Mouse (Mus musculus) left cerebral cortex, postnatal 4 days (tissue): ENCODE measurements around the gene 1600014C10Rik. TPM values are rescaled to one million over a fixed set of nuclear protein-coding genes. Genes with fewer than 3 reads are reported as not detected.
A peak's percentile ranks its signal among the peaks of the same experiment; 100 is the strongest.

ENCODE experiments used
- DNase-seq: peaks from one replicate; pipeline ENCODE4 v3.0.0-alpha.2; 2022
- intact Hi-C: fragments of 180-260 bp; cut with DNase I; formaldehyde crosslinking; loops from one replicate; pipeline ENCODE4 v1.15.1; 2025
- total RNA-seq, 2 experiments: library from RNA; stranded (reverse); gene quantifications; 2 replicates each; pipeline ENCODE4 v1.2.3; 2021

The 1600014C10Rik gene
- total RNA-seq, 2 experiments from 2014 or later, result 15.5 to 16.5 TPM

- intact Hi-C loops, result no loop called here
- no peak for DNase-seq
Measured at GRCm38 (mm10) chr7:38212651-38213062, 29.6 kb downstream of the 1600014C10Rik start.

DNA sequence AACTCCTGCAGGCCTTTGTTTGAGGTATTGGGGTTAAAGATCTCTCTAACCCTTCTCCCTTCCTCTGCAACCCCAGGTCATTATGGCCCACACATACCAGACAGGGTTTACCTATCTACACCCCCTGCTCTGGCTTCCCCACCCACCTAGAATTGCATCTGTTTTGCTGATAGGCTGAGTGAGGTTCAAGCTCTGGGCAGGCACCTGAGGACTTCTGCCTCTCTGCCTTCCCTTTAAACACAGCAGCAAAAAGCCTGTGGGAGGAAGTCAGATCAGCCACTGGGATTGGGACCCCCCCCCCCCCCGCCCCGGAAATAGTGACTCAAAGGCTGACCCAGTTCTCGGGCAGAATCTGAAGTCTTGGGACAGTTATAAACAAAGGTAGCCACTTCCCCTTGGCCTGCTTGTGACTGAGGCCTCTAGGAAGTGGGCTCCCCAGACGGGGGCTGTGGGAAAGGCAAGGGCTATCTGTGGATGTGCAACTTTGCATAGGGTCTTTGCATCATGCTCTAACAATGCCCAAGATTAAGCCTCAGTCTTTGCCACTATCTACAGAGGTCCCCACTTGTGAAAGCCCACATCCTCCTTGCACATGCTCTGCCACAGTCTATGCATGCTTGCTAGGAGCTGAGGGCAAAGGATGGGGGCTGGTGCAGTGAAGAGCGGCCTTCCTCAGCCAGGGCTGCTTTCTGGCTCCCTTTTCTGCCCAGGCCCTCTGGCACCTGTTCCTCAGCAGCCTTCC, 31.6 kb downstream of the 1600014C10Rik start:
- intact Hi-C loops, result no loop called here
- DNase-seq, result no peak

DNA sequence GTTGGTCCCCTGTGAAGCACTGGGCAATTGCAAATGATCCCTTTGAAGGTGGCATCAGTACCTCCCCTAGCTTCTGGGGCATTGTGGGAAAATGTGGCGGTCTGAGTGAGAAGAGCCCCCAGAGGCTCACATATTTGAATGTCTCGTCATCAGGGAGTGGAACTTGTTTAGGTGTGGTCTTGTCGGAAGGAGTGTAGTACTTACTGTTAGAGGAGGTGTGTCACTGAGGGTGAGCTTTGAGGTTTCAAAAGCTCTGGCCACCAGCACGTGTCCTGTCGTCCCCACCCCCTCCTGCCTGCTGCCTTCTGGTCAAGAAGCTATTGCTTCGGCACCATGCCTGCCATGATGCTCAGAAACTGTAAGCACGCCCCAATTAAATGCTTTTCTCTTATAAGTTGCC, 32.3 kb downstream of the 1600014C10Rik start:
- no peak for DNase-seq
- intact Hi-C loops, result no loop called here

- intact Hi-C loops, result no loop called here
- no peak for DNase-seq
Measured at GRCm38 (mm10) chr7:38215697-38216096, 32.7 kb downstream of the 1600014C10Rik start.

- intact Hi-C loops, result no loop called here
- peak; percentile 83 for DNase-seq
Measured at GRCm38 (mm10) chr7:38217417-38218171, 34.6 kb downstream of the 1600014C10Rik start.

GRCm38 (mm10) chr7:38218631-38219367, 35.8 kb downstream of the 1600014C10Rik start:
- peak; percentile 76 for DNase-seq
- intact Hi-C loops, result no loop called here

DNA sequence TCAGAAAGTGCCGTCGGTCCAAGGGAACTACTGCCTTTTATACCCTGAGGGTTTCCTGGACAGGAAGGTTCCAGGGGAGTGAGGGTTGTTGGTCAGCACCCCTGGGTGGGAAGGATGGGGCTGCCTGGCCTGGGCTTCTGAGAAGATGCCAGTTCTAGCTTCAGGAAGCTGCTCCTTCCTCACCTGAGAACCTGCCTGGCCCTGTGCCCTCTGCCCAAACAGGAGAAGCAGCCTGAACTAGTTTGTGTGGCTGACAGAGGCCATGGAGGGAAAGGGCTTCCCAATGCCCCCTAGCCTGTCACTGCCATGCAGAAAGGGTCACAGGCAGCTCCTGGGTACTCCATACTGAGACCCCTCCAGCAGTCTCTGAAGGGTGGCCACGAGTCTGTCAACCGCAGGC, 36.5 kb downstream of the 1600014C10Rik start:
- intact Hi-C loops, result no loop called here
- DNase-seq, result no peak

DNA sequence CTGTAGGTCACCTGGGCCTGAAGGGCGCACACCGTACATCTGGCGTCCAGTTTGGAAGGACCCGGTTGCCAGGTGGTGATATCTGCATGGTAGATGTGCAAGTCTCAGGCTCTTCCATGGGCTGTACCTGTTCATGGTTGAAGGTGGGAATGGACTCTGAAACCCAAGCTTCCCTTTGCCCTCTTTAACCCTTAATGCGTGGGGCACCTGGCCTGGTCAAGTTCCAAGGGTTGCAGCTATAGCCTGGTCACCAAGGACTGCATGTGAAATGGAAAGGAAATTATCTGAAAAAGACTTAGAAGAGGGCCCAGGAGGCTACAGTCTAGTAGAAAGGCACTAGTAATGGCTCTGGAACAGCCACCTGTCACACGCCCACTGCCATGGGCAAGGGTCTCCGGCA, 37.8 kb downstream of the 1600014C10Rik start:
- no peak for DNase-seq
- intact Hi-C loops, result no loop called here

GRCm38 (mm10) chr7:38224577-38225369, 41.8 kb downstream of the 1600014C10Rik start:
- DNase-seq, result no peak
- intact Hi-C loops, result no loop called here

GRCm38 (mm10) chr7:38226226-38226625, 43.2 kb downstream of the 1600014C10Rik start:
- no peak for DNase-seq
- intact Hi-C loops, result no loop called here

- DNase-seq, result peak; percentile 77
- intact Hi-C loops, result no loop called here
Measured at GRCm38 (mm10) chr7:38227181-38227899, 44.3 kb downstream of the 1600014C10Rik start.

- intact Hi-C loops, result no loop called here
- DNase-seq, result peak; percentile 83
Measured at GRCm38 (mm10) chr7:38227900-38228298, 44.9 kb downstream of the 1600014C10Rik start, which contains the start of gene Plekhf1. Gene Plekhf1, minus strand, starts transcription at chr7:38228016.

- DNase-seq, result no peak
- intact Hi-C loops, result no loop called here
Measured at GRCm38 (mm10) chr7:38228329-38228728, 45.3 kb downstream of the 1600014C10Rik start.

DNA sequence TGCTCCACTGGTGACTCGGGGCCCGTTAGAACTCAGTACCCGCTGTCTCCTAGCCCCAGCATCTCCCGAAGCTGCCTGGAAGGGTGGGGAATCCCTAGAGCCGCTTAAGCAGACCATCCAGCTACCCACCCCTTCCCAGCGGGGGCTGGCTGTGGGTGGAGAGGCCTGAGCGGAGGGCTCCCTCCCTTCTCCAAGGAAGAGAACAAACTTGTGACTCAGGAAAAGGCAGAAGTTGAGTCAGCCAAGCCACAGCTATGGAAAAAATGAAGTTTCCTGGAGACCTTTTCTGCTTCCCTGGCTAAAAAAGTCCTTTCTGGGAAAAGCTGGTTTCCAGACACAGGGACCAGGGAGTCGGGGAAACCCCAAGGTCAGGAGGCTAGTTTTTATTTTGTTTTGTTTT, 47.3 kb downstream of the 1600014C10Rik start:
- DNase-seq, result no peak
- intact Hi-C loops, result no loop called here

- intact Hi-C loops, result no loop called here
- no peak for DNase-seq
Measured at GRCm38 (mm10) chr7:38236400-38237105, 53.5 kb downstream of the 1600014C10Rik start.

GRCm38 (mm10) chr7:38237140-38237539, 54.1 kb downstream of the 1600014C10Rik start:
- intact Hi-C loops, result no loop called here
- no peak for DNase-seq

DNA sequence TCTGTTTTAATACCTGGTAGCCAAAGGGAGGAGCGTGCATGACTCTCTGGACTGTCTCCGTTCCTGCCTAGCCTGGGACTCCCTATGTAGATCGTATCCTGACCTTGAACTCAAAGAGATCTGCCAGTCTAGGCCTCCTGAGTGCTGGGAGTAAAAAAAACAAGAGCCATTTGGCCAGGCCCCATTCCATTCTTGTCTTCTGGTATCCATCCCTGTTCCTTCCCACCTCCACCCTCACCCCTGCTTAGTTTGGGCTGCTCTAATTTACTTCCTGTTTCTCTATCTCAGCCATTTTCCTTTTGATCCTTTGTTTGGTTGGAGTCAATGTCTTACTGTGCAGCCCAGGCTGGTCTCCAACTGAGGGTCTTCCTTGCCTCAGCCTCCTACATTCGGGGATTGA, 59.4 kb downstream of the 1600014C10Rik start:
- DNase-seq, result no peak
- intact Hi-C loops, result no loop called here
